Mouse (Mus musculus) lung, adult 2 months (tissue): ENCODE results near the gene Krt7.

ENCODE experiments used
- CTCF ChIP-seq: fragments of 200-500 bp; IDR thresholded peaks from 2 replicates; pipeline ENCODE4 v1.5.1; 2011; ENCODE audit warnings: mild to moderate bottlenecking, low read length, control low read depth; ENCODE audit not compliant: insufficient read depth
- POLR2A ChIP-seq: fragments of 200-500 bp; IDR thresholded peaks from 2 replicates; pipeline ENCODE4 v1.6.1; 2011; ENCODE audit warnings: low read depth, mild to moderate bottlenecking, control low read depth, low read length, borderline replicate concordance; ENCODE audit errors: extremely low read depth

DNA sequence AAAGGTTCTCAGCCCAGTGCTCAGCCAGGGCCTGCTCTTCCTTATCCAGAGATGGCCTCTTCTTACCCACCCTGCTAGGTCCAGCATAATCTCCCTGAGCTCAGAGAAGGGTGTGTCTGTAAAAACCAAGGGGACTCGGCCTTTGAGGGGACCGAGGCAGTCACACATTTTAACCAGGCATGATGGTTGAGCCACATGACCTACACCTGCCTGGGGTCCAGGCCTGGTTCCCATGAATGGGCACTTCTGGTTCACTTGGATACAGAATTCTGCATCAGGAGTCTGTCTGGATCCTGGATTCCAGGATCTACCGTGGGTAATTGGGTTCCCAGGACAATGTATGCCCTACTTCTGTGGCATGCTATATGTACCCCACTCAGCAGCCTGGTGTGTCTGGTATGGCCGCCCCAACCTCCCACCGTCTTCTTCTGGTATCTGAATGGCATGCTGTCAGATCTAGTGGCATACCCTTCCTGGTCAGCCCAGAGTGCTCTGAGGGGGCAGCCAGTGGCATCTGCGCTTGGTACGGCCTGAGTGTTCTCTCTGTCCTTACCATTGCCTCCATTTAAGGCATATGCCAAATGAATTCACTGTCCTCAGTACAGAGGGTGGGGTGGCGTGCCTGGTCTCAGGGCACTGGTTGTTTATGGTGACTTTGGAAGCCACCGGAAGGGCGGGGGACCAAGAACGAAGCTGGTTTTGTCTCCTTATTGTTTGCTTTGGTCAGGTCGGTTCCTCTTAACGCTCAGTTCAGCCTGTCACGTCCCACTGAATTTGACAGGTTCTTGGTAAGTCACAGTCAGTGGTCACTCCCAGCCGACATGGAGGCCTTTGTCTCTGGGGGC is 39.5 kb upstream of the Krt7 start:
- TF ChIP-seq CTCF (no peak), POLR2A (peak; percentile 29; the same call in 1 of the 2 replicates)
